Mouse (Mus musculus): Measurements from ENCODE around the gene Nup93.

- no peak for TF ChIP-seq CTCF (IDR thresholded peaks at IDR 0.05; ENCODE audit: low read depth, low read length)
- TF ChIP-seq POLR2A (IDR thresholded peaks at IDR 0.05; ENCODE audit: borderline replicate concordance, low read depth, low read length): no peak
Observed at GRCm38 (mm10) chr8:94262626-94263297, 48.4 kb downstream of the Nup93 start.
